Mouse (Mus musculus) 3134 (cell line): ENCODE results near the gene Crebrf.
A peak's percentile ranks its signal among the peaks of the same experiment; 100 is the strongest.

Experiments
- DNase-seq: peaks from one replicate; pipeline ENCODE4 v3.0.0-alpha.2; 2011; ENCODE audit warnings: low spot score; ENCODE audit not compliant: insufficient read length; ENCODE audit errors: extremely low read depth

The Crebrf gene

GRCm38 (mm10) chr17:26778001-26778400, 62.6 kb downstream of the Crebrf start:
- DNase-seq: no peak

- DNase-seq: no peak
Measured at GRCm38 (mm10) chr17:26778430-26779100, 63.1 kb downstream of the Crebrf start.

DNA sequence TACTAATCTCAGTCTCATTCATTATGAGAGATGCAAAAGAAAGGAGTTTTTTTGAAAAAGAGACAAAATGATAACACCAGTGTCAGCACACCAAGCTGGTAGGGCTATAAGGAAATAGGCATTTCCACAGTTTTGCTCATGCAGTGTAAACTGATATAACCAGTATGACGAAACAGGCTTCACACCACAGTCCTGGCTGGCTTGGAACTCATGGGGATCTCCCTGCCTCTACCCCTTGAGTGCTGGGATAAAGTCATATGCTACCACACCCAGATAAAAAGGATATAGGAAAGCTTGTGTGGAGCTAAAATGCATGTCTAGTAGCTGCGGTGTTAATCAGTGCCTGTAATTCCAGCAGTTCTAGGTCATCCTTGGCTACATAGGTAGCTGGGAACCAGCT, 64.0 kb downstream of the Crebrf start:
- DNase-seq: no peak

- DNase-seq: peak; percentile 79
Measured at GRCm38 (mm10) chr17:26780750-26781571, 65.5 kb downstream of the Crebrf start, which contains the start of gene Bnip1. Gene Bnip1, plus strand, starts transcription at chr17:26781066.

DNA sequence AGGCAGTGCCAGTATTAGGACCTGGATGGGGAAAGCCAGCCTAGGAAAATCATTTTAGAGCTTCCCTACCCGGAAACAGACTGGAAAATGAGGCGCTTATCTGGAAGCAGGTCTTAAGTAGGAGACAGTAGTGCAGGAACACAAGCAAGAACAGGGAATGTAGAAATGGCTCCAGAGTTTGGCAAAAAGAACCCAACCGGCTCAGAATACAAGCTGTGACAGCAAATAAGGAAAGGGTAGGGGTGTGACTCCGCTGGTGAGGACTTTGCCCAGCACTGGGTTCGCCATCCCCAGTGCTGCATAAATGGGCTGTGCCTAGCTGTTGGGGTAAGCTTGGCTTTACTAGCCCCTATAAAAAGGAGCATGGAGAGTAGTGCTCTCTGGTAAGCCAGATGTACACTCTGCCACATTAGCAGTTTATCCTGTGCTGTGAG, 66.2 kb downstream of the Crebrf start:
- peak; percentile 76 for DNase-seq

- DNase-seq: no peak
Measured at GRCm38 (mm10) chr17:26784525-26784924, 69.1 kb downstream of the Crebrf start.

DNA sequence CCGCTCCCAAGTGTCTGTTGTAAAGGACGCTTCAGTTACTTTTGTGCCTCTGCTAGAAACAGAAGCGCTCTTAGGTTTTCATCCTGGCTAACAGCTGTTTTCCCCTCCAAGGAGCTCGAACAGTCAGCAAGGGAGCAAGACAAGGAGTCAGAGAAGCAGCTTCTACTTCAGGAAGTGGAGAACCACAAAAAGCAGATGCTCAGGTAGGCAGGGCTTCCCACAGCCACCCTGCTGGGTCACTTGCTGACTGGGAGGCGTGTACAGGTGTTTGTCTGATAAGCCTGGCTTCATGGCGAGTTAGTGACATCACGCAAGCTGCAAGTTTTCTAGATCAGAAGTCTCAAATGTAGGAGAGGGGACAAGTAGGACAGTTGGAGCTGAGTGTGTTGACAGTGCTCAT, 71.1 kb downstream of the Crebrf start:
- DNase-seq: no peak

DNA sequence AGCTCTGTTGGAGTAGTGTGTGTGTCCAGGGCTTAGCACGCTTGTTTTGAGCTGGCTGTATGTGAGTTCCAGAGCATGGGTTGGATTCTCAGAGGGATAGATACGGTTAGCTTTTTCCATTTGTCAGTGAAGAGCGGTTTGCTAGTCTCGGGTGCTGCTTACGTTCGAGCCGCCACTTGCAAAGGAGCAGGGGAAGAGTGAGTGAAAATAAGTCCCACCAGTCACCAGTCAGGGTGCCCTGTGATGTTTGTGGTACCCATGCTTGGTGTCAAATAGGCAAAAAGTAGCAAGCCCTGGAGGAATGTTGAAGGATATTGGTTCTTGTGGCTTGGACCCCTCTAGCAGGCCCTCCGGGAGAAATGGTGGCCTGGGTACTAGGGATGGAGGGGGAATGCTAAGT, 73.5 kb downstream of the Crebrf start:
- no peak for DNase-seq

GRCm38 (mm10) chr17:26789460-26790268, 74.2 kb downstream of the Crebrf start:
- DNase-seq: no peak

DNA sequence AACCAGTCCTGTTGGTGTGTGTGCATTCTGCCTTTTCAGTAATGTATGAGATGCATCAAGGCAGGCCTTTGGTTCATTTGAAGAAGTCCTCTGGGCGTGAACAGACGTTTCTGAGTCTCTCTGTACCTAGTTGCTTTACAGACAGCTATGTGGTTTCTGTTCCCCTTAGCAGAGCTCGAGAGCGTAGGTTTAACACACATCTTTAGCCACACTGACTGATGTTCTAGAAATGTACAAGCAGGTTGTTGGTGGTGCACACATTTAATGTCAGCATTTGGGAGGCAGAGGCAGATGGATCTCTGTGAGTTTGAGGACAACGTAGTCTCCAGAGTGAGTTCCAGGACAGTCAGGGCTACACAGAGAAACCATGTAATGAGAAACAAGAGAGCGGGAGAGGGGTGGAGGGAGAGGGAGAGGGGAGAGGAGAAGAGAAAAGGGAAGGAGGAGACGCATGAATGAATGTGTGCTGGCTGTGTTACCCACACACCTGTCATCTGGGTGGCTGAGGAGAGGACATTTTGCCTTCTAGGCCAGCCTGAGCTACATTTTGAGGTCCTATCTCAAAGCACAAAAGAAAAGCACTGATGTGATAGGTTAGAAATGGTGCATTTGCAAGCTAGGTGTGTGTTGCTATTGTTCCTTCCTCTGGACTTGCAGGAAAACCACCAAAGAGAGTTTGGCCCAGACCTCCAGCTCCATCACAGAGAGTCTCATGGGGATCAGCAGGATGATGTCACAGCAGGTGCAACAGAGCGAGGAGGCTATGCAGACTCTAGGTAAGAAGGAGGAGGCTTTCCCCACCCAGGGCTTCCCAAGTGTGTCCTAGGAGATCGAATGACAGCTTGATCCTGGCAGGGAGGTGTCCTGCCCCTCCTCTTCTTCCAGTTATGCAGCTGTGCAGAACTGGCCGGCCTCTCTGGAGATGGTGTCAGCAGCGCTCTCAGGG, 75.1 kb downstream of the Crebrf start:
- no peak for DNase-seq

- no peak for DNase-seq
Measured at GRCm38 (mm10) chr17:26791580-26791979, 76.1 kb downstream of the Crebrf start.

DNA sequence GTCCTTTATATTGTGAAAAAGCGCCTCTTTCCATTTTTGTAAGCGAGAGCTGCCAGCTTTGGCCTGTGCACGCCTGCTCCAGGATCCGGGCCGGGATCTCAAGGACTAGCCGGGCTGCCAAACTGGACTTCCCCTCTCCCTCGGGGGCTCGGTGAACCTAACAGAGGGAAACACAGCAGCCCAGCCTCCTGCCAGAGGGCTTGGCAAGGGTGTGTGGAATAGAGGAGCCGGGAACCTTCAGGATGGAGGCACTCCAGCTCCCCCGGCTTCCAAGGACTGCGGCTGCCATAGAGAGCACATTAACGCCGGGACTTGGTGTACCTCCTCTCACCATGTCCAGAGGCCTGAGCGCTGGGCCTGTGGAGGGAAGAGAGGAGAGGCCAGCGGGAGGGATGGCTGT, 76.6 kb downstream of the Crebrf start:
- DNase-seq: no peak

GRCm38 (mm10) chr17:26793068-26793765, 77.8 kb downstream of the Crebrf start:
- DNase-seq: no peak

GRCm38 (mm10) chr17:26794744-26795143, 79.3 kb downstream of the Crebrf start:
- DNase-seq: peak; percentile 19

DNA sequence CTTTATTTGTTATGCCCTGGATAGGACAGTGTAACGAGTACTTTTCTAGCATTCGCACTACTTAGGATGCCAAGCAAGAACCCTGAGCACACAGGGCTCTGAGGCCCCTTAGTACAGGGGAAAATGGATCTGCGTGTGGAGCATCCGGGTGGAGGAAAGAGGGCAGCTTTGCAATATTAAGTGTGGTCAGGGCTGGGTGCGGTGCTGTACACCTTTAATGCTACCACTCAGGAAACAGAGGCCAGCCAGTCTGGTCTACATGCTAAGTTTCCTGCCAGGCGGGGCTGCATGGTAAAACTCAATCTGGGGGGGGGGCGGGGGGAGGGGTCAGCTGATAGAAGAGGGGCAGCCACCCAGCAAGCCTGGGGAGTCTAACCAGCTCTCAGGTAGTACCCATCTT, 79.9 kb downstream of the Crebrf start:
- no peak for DNase-seq

DNA sequence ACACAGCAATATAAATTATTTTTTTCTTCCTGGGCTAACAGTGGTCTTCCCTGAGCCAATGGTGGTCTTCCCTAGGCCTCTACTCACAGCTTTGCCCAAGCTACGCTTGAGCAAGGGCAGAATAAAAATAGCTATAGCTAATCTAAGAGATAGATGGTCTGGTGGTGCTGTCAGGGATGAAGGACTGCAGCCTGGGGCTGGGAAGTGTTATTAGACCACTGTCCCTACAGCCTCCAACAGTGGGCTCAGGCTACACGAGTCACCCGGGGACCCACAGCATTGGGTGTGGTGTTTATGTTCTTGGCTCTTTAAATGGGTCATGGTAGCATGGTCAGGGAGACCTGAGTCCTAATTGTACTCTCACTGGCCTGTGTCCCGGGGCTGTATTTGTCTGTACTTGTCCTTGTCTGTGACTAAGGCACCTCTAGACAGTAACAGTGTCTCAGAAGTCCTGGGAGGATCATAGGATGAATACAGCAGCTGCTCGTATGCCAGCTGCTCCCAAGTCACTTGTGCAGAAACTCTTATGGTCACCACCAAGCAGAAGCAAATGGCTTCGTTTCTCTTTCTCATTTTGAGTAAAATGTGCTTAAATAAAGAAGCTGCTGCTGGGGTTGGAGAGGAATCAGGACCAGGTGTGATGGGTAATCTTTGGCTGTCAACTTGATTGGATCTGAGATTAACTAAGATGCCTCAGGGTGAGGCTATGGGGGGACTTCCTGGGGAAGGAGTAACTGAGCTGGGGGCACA, 82.1 kb downstream of the Crebrf start:
- DNase-seq: no peak

- DNase-seq: no peak
Measured at GRCm38 (mm10) chr17:26802886-26803285, 87.4 kb downstream of the Crebrf start.

DNA sequence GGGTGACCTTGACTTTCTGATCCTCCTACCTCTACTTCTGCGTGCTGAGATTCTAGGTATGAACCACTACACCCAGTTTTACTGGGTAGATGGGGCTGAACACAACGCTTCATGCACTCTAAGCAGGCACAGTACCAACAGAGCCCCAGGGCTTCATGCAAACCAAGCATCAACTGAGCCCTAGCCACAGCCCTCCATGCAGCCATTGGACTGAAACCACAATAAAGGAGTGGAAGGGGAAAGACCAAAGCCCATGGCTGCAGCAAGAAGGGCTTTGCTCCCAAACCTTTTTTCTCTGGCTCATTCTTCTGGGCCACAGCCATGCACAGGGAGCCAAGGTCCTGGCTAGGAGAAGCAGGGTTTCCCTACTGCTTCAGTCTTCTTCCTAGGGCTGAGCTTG, 97.2 kb downstream of the Crebrf start:
- no peak for DNase-seq

GRCm38 (mm10) chr17:26813497-26813896, 98.0 kb downstream of the Crebrf start:
- DNase-seq: no peak
